Mouse (Mus musculus) MEL (cell line): ENCODE measurements at regions not wholly inside any gene's neighbourhood (a gene's known extent, or its start where the extent isn't known, plus 50 kb on each side); places are given as distances from the start of the nearest gene placed in this dataset.
A peak's percentile ranks its signal among the peaks of the same experiment; 100 is the strongest.

Source experiments
- DNase-seq: peaks from one replicate; pipeline ENCODE4 v3.0.0; 2011; ENCODE audit warnings: low read depth, low spot score
- H3K27ac ChIP-seq: 2 replicates; pipeline ENCODE4 v1.5.1; 2012; ENCODE audit warnings: low read depth, mild to moderate bottlenecking, control low read depth, low read length, moderate library complexity; ENCODE audit not compliant: control insufficient read depth
- H3K27me3 ChIP-seq, 2 experiments: fragments of 150-350 bp in 1 of 2; sonication (generic) in 1 of 2; 2 replicates each; pipeline ENCODE4 v1.6.1; 2012; ENCODE audit warnings: low read length in 2 of 2, mild to moderate bottlenecking in 2 of 2, improper control_type of control experiment in 1 of 2, moderate library complexity in 1 of 2; ENCODE audit not compliant: insufficient read depth in 2 of 2, control insufficient read depth in 1 of 2
- H3K36me3 ChIP-seq, 2 experiments: 2 replicates each; pipeline ENCODE4 v1.6.1; 2012 to 2014; ENCODE audit warnings: low read length in 2 of 2, improper control_type of control experiment in 1 of 2, inconsistent platforms in 1 of 2, mild to moderate bottlenecking in 1 of 2; ENCODE audit not compliant: insufficient read depth in 2 of 2, control insufficient read depth in 1 of 2
- H3K4me1 ChIP-seq, 2 experiments: fragments of 150-350 bp in 1 of 2; sonication (generic) in 1 of 2; 2 replicates each; pipeline ENCODE4 v1.6.1; 2012; ENCODE audit warnings: low read length in 2 of 2, improper control_type of control experiment in 1 of 2, mild to moderate bottlenecking in 1 of 2; ENCODE audit not compliant: insufficient read depth in 2 of 2, control insufficient read depth in 1 of 2
- H3K4me3 ChIP-seq, 2 experiments: fragments of 150-350 bp in 1 of 2; sonication (generic) in 1 of 2; 2 replicates each; pipeline ENCODE4 v1.5.1; 2012; ENCODE audit warnings: low read depth in 2 of 2, low read length in 2 of 2, mild to moderate bottlenecking in 2 of 2, moderate library complexity in 2 of 2, control low read depth in 1 of 2, improper control_type of control experiment in 1 of 2; ENCODE audit not compliant: control insufficient read depth in 1 of 2, insufficient read depth in 1 of 2
- H3K79me2 ChIP-seq: 2 replicates; pipeline ENCODE4 v1.6.1; 2012; ENCODE audit warnings: mild to moderate bottlenecking, low read length, moderate library complexity; ENCODE audit not compliant: control insufficient read depth, poor library complexity, insufficient read depth
- H3K9ac ChIP-seq: 2 replicates; pipeline ENCODE4 v1.6.1; 2012; ENCODE audit warnings: low read depth, mild to moderate bottlenecking, control low read depth, low read length, moderate library complexity; ENCODE audit not compliant: control insufficient read depth, poor library complexity, severe bottlenecking
- H3K9me3 ChIP-seq: fragments of 150-350 bp; sonication (generic); replicated peaks from 2 replicates; pipeline ENCODE4 v1.6.1; 2012; ENCODE audit warnings: mild to moderate bottlenecking, low read length, improper control_type of control experiment, moderate library complexity; ENCODE audit not compliant: insufficient read depth
- CTCF ChIP-seq, 3 experiments: IDR thresholded peaks in 2 of 3; conservative IDR thresholded peaks in 1 of 3; 2 replicates each; pipeline ENCODE4 v1.5.1; 2011 to 2012; ENCODE audit warnings: low read length in 3 of 3, low read depth in 2 of 3, mild to moderate bottlenecking in 2 of 3, improper control_type of control experiment in 1 of 3, inconsistent platforms in 1 of 3, mixed read lengths in 1 of 3, moderate library complexity in 1 of 3; ENCODE audit not compliant: control insufficient read depth in 1 of 3, insufficient read depth in 1 of 3, poor library complexity in 1 of 3, severe bottlenecking in 1 of 3
- E2F4 ChIP-seq: IDR thresholded peaks from 2 replicates; pipeline ENCODE4 v1.6.1; 2011; ENCODE audit warnings: low read depth, low read length, improper control_type of control experiment, borderline replicate concordance
- ELF1 ChIP-seq: IDR thresholded peaks from 2 replicates; pipeline ENCODE4 v1.6.1; 2014; ENCODE audit warnings: low read depth, mild to moderate bottlenecking, inconsistent platforms, low read length, improper control_type of control experiment, moderate library complexity
- EP300 ChIP-seq, 2 experiments: IDR thresholded peaks; 2 replicates each; pipeline ENCODE4 v1.6.1; 2011; ENCODE audit warnings: improper control_type of control experiment in 2 of 2, low read length in 2 of 2, low read depth in 1 of 2, mild to moderate bottlenecking in 1 of 2
- ETS1 ChIP-seq: IDR thresholded peaks from 2 replicates; pipeline ENCODE4 v1.6.1; 2012; ENCODE audit warnings: low read depth, mild to moderate bottlenecking, inconsistent platforms, low read length, improper control_type of control experiment, moderate library complexity
- GATA1 ChIP-seq: IDR thresholded peaks from 2 replicates; pipeline ENCODE4 v1.6.1; 2011; ENCODE audit warnings: low read depth, low read length, improper control_type of control experiment
- JUND ChIP-seq: IDR thresholded peaks from 2 replicates; pipeline ENCODE4 v1.6.1; 2011; ENCODE audit warnings: low read depth, mild to moderate bottlenecking, improper control_type of control experiment, low read length
- MAX ChIP-seq: IDR thresholded peaks from 2 replicates; pipeline ENCODE4 v1.6.1; 2011; ENCODE audit warnings: low read length, improper control_type of control experiment
- MAZ ChIP-seq: IDR thresholded peaks from 2 replicates; pipeline ENCODE4 v1.6.1; 2012; ENCODE audit warnings: low read depth, mild to moderate bottlenecking, inconsistent platforms, low read length, improper control_type of control experiment
- MEF2A ChIP-seq: IDR thresholded peaks from 2 replicates; pipeline ENCODE4 v1.6.1; 2014; ENCODE audit warnings: low read depth, mild to moderate bottlenecking, inconsistent platforms, low read length, improper control_type of control experiment; ENCODE audit not compliant: poor library complexity, insufficient replicate concordance, severe bottlenecking; ENCODE audit errors: extremely low read depth
- MXI1 ChIP-seq: IDR thresholded peaks from 2 replicates; pipeline ENCODE4 v1.6.1; 2011; ENCODE audit warnings: mild to moderate bottlenecking, low read depth, low read length, improper control_type of control experiment
- MYB ChIP-seq: IDR thresholded peaks from 2 replicates; pipeline ENCODE4 v1.6.1; 2011; ENCODE audit warnings: mild to moderate bottlenecking, low read depth, low read length, improper control_type of control experiment
- MYC ChIP-seq: IDR thresholded peaks from 2 replicates; pipeline ENCODE4 v1.6.1; 2011; ENCODE audit warnings: low read depth, mild to moderate bottlenecking, low read length, improper control_type of control experiment, moderate library complexity
- NELFE ChIP-seq: IDR thresholded peaks from 2 replicates; pipeline ENCODE4 v1.6.1; 2011; ENCODE audit warnings: low read depth, low read length, improper control_type of control experiment
- POLR2A ChIP-seq, 2 experiments: IDR thresholded peaks; 2 replicates each; pipeline ENCODE4 v1.6.1; 2011 to 2012; ENCODE audit warnings: low read length in 2 of 2, mild to moderate bottlenecking in 2 of 2, control low read depth in 1 of 2, improper control_type of control experiment in 1 of 2, low read depth in 1 of 2, moderate library complexity in 1 of 2; ENCODE audit not compliant: control insufficient read depth in 1 of 2, insufficient read depth in 1 of 2, poor library complexity in 1 of 2
- TBP ChIP-seq: IDR thresholded peaks from 2 replicates; pipeline ENCODE4 v1.8.0; 2011; ENCODE audit warnings: low read depth, low read length, improper control_type of control experiment
- TCF12 ChIP-seq: IDR thresholded peaks from 2 replicates; pipeline ENCODE4 v1.6.1; 2014; ENCODE audit warnings: low read depth, mild to moderate bottlenecking, inconsistent platforms, low read length, improper control_type of control experiment, moderate library complexity
- UBTF ChIP-seq: IDR thresholded peaks from 2 replicates; pipeline ENCODE4 v1.6.1; 2012; ENCODE audit warnings: low read depth, mild to moderate bottlenecking, inconsistent platforms, low read length, improper control_type of control experiment, moderate library complexity, borderline replicate concordance; ENCODE audit not compliant: insufficient read depth
- ZKSCAN1 ChIP-seq: IDR thresholded peaks from 2 replicates; pipeline ENCODE4 v1.6.1; 2012; ENCODE audit warnings: low read depth, mild to moderate bottlenecking, inconsistent platforms, low read length, improper control_type of control experiment, moderate library complexity

DNA sequence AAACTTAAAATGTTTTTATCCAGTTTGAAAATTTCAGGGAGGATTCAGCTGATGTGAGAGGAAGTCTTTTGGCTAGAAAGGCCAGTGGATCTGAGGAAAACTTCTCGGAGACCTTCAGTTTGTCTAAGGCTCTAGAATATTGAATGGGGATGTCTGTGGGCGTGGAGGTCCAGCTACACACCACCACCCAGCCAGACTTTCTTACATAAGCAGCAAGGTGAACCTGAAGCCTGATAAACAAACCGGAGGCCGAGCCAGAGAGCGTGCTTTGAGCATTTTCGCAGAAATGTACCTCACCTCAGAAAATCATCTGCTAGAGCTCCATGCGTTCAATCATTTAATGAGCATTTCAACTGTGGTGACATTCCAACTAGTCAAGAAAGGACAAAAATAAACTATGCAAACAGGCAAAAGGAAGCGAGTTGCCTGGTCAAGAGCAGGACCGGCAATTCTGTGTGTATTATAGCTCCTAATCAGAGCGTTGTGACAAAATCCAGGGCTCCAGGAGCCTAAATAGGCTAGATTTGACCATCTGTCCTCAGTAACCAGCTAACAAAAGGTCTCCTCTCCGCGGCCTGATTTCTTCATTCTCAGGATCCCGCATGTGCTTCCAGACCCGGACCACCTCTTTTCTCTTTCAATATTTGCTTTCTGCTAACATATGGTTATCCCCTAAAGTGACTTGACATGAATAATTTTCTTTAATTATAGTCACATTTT lies 946.5 kb upstream of the Car8 start:
- H3K9ac ChIP-seq, result no peak overlapping the region
- peaks cover 0 to 5% of the 10 kb centered on the region in 2 experiments; a peak in 1 of 4 replicates for H3K4me1 ChIP-seq
- no peaks in the 10 kb centered on the region for H3K36me3 ChIP-seq
- no peak overlapping the region; a peak in 1 of 4 replicates for H3K4me3 ChIP-seq
- no peaks in the 10 kb centered on the region; a peak in 1 of 4 replicates for H3K27me3 ChIP-seq
- TF ChIP-seq UBTF (no peak), TCF12 (no peak), GATA1 (no peak), TBP (no peak), MXI1 (no peak), EP300 (IDR thresholded peaks at IDR 0.05; ENCODE audit: low read depth in 1 of 2, low read length in 2 of 2) (no peak), ELF1 (no peak), NELFE (no peak), E2F4 (no peak), MEF2A (no peak), ZKSCAN1 (no peak), CTCF (IDR thresholded peaks at IDR 0.05 in 2 of 3, conservative IDR thresholded peaks at IDR 0.05 in 1 of 3; ENCODE audit: control insufficient read depth in 1 of 3, insufficient read depth in 1 of 3, low read depth in 2 of 3, low read length in 3 of 3, poor library complexity in 1 of 3, severe bottlenecking in 1 of 3) (no peak), MYB (no peak), ETS1 (no peak), MAX (no peak), POLR2A (IDR thresholded peaks at IDR 0.05; ENCODE audit: control insufficient read depth in 1 of 2, insufficient read depth in 1 of 2, low read depth in 1 of 2, low read length in 2 of 2, poor library complexity in 1 of 2) (no peak), MYC (no peak), MAZ (no peak), JUND (no peak)
- no peaks in the 10 kb centered on the region for H3K79me2 ChIP-seq
- no peaks in the 10 kb centered on the region for H3K9me3 ChIP-seq
- DNase-seq, result no peak
- H3K27ac ChIP-seq, result no peak overlapping the region

DNA sequence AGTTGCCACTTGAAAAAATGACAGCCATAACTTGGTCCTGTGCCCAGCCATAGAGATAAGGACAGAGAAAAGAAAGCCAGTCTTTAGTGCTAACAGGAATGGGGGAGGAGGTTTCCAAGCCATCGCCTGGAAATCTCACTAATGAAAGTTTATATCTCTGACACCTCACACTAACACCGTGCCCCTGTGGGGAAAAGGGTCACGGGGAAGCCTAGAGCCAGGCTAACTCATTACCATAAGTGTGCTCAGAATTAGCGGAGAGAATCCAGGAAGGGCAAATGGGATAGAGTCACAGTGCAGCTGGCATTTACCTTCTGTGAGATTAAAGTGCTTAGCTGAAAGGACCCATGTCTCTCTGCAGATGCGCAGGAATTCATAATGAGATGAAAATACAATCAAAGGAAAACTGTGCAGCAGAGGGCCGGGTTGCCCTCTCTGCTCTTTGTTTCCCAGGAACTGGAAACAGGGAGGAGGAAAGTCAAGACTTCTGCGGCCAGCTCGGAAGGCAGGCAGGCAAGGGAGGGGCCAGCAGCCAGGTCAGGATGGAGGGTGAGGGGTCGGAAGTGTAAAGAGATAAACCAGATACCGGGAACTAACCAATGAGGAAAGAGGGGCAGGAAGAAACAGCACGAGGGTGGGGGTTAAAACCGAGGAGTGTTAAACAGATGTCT lies 945.7 kb upstream of the Car8 start:
- no peak overlapping the region for H3K27ac ChIP-seq
- no peak for TF ChIP-seq UBTF
- TF ChIP-seq MAZ, result 0 out of 2 replicates have a peak, but pooled peaks have one; percentile 40
- H3K36me3 ChIP-seq, result no peaks in the 10 kb centered on the region
- no peaks in the 10 kb centered on the region; a peak in 1 of 4 replicates for H3K27me3 ChIP-seq
- H3K9me3 ChIP-seq, result no peaks in the 10 kb centered on the region
- H3K9ac ChIP-seq, result no peak overlapping the region
- DNase-seq, result peak; percentile 28
- peaks cover 0 to 5% of the 10 kb centered on the region in 2 experiments; a peak in 1 of 4 replicates for H3K4me1 ChIP-seq
- H3K79me2 ChIP-seq, result no peaks in the 10 kb centered on the region
- H3K4me3 ChIP-seq, result peak overlapping the region; percentile 36 to 56
